Mouse (Mus musculus): ENCODE results near the gene Angpt4.

Angpt4 gene

DNA sequence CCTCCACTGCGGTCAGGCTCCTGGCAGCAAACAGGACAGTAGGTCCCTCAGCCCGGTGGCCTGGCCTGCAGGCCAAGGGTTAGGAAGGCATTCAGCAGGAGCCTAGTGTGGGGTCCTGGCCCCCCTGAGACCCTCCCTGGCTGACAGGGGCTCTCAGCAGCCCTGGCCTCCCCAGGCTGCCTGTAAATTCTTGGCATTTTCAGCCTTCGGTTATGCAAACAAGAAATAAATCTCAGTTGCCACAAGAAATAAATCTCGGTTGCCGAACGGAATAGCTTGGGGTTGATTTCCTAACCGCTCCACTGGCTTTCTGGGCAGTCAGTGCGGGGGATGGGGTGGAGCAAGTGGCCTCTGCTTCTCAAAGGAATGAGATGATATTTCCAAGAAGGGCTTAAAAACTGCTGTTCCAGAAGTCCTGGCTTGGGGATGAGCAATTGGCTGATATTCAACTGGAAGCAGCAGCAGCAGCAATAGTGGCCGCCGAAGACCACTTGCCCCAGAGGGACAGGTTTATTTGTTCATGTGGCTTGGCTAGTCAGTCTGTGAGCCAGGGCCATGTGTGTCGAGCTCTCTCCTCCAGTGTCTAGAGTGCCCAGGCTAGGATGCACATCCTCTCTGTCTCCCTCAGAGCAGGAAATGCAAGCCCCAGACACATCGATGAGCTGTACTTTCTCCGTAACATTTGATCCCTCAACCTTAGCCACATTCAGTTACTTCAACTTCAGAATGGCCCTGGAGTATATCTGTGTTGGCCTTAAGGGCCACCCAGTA, 5.2 kb downstream of the Angpt4 start:
- DNase-seq = no peak

DNA sequence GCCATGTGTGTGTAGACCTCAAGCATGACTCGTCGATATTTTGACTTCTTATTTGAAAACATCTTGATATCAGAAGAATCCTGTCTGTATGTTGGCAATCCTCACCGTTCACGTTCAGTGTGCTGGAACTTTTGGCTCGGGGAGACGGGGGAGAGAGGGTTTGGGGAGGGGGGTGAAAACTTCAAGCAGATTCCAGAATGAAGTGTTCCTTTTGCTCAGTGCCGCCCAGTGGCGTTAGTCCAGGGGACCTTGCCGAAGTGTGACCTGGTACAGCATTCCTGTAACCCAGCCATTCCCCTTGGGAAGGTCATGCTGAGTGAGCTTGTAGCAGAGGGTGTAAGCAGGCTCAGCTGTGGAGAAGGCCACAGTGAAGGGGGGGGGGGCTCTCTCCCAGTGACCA, 8.1 kb downstream of the Angpt4 start:
- DNase-seq = no peak

DNA sequence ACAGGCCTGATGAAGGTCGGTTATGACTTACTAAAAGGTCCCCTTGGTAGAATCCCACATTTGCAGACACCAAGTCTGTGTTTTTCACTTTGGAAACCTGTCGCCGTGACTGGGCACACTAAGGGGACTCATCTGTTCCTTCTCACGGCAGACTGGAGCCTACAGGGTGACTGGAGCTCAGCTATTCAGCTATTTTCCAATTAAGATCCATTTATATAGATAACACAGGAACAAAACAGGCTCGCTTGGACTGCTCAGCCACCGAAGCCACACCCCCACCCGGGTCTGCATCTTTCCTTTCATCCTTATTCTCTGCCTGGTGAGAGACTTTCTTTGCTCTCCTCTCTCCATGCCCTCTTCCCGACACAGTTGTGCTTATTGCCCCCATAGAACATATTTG, 10.1 kb downstream of the Angpt4 start:
- no peak for DNase-seq

DNA sequence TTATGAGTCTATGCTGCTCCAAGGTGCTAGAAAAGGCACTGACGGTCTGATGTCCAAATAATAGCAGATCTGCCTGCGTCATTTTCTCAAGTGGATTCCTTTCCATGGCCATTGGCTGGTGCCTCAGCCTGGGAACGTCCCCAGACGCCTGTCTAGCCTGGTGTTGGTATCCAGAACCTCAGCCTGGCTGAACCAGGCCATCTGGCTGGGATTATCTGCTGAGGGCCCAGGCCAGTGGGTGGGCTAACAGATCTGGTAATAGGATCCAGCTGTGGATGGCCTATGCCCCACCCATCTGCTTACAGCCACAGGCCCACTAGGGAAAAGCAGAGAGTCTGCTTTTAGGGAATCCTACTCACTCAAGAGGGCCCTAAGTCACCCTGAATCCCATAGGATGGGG, 10.6 kb downstream of the Angpt4 start:
- DNase-seq = no peak

DNA sequence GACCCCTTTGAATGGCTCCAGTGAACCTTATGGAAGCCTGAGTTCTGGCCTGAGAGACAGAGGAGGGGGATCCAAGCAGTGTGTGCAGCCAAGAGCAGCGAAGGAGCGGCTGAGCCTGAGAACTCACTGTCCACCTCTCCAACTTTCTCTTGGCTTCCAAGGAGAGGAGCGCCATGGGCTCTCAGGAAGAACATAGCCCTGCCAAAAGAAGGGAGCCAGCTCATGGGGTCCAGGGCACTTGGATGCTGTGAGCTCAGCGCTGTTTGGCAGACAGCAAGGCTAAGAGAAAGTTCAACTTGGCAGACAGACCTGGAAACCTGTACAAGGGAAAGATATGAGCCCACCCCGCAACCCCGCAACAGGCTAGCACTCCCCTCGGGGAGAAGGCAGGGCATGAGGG, 13.3 kb downstream of the Angpt4 start:
- no peak for DNase-seq

DNA sequence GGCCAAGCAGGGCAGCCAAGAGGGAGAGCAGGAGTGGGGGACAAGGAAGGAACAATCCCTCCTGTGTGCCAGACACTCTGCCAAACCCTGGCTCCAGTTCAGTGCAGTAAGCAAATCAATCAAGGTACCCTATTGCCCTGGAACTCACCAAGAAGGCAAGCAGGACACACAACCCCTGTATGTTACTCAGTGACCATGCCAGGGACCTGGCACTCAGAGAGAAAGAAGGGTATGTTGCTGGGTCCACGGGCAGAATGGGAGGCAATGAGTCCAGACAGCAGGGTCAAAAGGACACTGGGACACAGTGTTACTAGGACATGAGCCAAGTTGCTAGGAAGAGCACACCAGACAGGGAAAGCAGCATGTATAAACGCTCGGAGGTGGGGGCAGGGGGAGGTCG, 14.7 kb downstream of the Angpt4 start:
- no peak for DNase-seq

DNA sequence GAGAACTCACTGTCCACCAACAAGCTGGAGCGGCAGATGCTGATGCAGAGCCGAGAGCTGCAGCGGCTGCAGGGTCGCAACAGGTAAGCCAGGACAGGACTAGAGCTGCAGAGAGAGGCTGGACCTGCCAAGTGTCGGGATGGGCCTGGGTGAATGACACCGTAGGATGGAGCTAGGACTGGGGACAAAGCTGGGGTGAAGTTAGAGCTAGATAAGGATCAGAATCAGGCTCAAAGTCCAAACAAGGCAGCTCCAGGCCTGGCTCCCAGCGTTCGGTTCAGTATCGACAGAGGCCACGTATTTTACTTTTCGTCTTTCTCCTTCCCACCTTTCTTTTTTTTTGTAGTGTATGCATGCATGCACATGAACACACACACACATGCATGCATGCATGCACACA, 16.1 kb downstream of the Angpt4 start:
- DNase-seq = no peak

DNA sequence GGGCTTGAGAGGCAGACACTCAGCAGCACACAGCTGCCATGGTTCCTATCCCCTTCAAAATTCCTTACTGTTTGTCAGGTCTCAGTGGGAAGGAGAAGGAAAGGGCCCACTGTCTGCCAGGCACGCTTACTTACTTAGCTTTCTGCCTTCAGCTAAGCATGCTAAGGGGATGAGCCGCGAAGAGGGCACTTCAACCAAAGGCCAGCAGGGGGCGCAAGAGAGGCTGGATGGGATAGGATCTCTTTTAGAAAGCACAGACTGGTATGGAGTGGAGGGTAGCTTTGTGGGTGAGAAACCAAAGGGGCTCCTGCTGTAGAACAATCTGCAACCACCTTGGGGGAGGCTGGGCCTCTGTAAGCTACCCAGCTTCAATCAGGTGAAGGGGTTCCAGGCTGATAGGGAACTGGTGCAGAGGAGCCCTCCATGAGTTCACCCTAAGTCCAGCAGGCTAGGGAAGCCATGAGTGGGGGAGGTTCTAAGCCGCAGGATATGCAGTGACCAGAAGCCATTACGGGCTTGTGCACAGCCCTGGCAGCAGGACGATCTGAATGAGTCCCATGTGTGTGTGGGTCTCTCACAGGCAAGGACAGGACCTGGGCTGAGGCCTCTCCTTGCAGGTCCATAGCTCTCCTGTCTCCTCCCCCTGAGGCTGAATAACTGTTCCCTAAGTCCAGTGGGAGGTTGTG, 19.5 kb downstream of the Angpt4 start:
- peak; percentile 83 to 89 for DNase-seq

DNA sequence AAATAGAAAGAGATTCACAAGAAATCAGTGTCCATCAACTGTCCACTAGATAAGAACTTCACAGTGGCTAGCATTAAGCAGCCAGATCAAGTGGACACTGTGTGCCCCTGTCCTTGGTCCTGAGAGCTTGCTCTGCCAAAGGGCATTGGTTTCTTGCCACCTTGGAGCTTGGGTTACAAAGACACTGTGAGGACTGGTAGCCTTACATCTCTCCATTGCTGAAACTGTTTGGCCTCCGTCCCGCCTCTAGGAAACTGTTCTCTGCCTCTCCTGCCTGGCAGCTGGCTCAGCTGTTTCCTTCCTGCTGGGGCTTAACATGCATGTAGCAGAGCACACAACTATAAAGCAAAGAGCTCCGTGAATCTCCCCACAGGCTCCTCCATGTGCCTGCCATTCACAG, 26.9 kb downstream of the Angpt4 start:
- peak; percentile 36 to 52 for DNase-seq

DNA sequence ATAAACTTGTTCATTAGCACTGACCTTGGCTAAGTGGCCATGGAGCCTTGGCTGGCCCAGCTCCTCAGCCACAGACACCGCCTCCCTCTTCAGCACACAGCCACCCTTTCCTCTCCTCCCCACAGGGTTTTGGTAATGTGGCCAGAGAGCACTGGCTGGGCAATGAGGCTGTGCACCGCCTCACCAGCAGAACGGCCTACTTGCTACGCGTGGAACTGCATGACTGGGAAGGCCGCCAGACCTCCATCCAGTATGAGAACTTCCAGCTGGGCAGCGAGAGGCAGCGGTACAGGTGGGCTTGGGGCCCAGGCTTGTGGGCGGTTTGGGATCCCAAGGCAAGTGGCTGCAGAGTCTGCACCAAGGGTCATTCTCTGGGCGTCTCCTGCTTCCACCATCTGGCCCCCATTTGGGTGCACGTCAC, 27.8 kb downstream of the Angpt4 start:
- DNase-seq = peak; percentile 7 to 24

DNA sequence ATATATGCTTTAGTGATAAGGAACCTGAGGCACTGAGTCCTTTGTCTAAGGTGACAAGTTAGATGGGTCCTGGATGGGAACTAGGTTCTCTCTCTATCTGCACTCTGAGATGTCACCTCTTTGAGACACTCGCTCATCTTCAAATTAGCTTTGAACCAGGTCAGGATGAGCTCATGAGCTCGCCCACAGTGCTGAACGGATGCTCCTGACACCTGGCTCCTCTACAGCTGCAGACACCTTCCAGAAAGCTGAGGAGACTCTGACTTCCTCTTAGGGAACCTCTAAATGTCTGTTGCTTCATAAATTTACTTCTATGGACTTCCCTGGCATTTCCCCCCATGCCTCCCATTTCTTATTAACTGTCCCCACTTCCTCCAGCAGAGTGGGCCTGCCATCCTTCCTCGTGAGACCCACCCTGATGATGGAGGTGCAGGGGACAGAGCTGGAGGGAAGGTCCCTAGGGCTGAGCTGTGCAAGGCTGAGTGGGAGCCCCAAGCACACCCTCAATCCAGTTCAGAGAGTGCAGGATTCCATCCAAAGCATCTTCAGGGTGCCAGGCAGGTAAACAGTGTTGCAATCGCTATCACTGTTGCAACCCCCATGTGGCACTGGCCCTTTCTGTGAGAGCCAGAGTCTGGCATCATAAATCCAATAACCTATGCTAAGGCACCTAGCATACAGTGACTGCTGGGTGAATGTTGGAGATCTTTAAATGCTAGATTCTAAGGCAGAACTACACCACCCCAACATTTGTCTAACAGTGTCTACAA, 28.8 kb downstream of the Angpt4 start:
- DNase-seq = peak; percentile 33 to 62

DNA sequence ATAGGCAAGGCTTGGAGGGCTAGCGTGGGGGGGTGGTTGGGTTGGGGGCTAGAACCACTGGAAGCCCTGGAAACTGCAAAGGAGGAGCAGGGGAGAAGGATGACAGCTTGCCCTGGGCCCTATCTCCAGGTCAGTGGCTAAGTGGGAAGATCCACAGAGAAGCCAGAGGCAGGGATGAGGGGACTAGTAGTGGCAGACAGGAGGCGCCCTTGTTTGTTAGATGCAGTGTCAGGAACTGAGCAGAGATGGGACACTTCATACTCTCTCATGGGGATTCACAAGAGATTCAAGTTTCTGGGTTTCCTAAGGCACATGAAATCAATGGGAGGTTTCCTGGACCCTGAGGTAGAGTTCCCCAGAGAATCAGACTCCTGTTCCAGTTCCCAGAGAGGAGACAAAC, 30.3 kb downstream of the Angpt4 start:
- peak; percentile 24 to 34 for DNase-seq

DNA sequence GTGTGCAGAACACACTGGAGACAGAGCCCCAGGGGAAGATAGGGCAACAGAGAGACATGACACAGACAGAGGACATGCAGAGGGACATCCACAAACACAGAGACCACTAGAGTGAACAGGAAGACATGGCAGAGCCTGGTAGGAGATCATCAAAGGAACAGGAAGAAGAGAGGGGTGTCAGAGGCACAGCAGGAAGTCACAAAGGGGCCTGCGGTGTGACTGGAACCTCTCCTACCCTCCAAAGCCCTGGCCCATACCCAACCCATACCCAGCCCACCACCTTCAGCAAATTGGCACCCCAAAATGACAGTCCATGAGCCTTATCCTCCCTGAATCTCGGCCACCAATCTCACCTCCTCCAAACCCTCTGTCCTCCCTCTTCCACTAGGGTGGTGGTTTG, 33.1 kb downstream of the Angpt4 start:
- DNase-seq = peak; percentile 52 to 58

DNA sequence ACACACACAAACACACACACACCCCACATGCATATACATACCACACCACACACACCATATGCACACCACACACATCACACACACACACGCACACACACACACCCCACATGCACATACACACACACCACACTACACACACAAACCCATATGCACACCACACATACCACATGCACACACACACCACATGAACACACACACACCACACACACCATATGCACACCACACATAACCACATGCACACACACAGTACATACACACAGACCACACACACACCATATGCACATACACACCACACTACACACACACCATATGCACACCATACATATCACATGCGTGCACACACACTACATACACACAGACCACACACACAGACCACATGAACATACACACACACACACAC, 36.6 kb downstream of the Angpt4 start:
- DNase-seq = no peak

DNA sequence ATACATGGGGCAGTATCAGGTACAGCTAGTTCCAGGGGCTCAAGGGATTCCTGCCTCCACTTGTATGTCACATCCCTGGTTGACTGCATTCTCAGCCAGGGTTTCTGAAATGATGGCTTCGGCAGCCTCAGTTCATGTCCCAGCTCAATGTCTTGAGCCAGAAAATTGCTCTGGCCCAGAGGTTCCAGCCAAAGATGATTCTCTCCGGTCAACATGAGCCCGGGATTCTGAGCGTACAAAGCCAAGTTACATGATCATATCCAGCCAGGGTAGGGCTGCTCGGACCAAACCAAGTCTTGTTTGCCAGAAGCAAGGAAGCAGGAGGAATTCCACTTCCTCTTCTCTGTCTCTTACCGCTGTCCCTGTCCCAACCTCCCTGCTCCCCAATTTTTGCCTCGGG, 37.3 kb downstream of the Angpt4 start:
- no peak for DNase-seq

DNA sequence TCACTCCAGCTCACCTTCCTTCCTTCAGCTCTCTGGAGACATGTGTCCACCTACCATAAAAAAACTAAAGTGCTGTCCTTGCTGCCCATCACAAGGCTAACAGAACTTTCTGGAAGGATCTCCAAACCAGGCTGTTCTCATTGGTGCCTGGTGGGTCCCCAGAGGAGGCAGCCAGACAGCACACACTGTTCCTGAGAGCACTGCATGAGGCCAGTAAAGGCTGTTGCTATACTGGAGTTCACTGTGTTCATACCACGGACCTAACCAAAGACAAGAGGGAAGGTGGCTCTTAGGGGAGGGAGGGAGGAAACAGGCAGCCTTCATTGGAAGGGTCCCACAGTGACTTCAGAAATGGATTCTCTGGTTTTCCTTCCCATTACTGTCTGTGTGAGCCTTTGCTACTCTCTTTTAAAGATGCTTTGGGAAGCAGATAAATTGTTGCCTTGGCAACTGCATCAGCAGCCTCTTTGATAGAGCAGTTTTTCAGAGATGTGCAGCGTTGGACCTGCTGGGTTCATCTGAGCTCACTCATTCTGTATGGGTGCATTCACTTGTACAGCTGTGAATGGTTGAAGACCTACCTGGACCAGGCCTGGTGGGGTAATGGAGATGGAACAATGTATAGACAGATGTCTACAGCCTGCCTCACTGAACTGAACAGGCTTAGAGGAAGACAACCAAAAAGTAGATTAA, 38.2 kb downstream of the Angpt4 start:
- DNase-seq = no peak

DNA sequence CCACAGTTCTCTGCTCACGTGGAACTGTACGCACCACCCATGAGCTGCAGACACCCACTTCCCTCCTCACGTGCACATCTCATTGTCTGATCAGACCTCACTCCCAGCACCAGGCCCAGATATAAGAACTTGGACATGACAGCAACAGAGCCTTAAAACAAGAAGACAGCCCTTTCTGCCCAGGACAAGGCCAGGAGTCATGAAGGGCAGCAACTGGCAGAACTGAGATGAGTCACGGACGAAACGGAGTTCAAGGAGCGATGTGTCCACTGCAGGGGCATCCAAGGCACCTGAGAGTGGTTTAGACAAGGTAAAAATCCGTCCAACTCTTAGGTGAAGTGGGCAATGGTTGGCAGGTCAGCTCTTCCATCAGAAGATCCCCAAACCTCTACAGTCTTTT, 42.7 kb downstream of the Angpt4 start:
- no peak for DNase-seq

DNA sequence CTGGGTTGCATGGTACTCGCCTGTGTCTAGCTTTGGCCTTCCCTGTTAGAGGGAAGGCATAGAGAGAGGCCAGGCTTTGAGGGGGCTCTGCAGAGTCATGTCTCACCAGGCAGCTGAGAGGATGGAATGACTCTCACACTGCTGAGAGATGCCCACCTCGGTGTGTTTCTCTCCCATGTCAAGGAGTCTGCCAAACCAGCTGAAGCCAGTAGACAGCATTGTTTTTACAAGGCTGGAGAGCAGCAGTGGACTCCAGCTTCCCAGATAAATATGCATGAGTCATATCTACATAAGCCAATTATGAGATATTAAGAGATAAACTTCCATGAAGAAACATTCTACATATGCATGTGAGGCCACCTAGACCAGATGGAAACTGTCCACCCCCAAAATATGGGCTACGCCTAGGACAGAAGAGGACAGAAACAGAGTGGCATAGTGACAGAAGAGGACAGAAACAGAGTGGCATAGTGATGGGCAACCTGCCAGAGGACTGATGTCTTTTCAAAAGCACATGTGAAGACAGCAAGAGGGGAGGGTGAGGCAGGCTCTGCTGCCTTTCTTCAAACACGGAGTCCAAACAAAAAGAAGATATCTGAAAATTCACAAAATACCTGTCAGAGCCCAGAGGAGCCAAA, 45.6 kb downstream of the Angpt4 start:
- no peak for DNase-seq

DNA sequence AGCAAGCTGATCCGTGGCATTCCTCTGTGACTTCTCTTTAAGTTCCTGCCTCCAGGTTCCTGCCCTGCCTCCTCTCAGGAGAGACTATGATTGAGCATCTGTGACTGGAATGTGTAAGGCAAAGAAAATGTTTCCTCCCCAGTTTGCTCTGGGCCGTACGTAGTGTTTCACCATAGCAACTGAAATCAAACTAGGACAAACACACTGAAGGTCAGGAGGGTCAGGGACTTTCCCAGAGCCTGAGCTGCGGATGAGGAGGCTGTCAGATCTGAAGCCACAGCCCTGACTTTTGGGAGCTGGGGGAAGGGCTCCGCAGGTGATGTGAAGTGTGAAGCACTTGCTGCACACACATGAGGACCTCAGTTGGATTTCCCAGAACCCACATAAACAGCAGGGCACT, 48.3 kb downstream of the Angpt4 start:
- DNase-seq = no peak

DNA sequence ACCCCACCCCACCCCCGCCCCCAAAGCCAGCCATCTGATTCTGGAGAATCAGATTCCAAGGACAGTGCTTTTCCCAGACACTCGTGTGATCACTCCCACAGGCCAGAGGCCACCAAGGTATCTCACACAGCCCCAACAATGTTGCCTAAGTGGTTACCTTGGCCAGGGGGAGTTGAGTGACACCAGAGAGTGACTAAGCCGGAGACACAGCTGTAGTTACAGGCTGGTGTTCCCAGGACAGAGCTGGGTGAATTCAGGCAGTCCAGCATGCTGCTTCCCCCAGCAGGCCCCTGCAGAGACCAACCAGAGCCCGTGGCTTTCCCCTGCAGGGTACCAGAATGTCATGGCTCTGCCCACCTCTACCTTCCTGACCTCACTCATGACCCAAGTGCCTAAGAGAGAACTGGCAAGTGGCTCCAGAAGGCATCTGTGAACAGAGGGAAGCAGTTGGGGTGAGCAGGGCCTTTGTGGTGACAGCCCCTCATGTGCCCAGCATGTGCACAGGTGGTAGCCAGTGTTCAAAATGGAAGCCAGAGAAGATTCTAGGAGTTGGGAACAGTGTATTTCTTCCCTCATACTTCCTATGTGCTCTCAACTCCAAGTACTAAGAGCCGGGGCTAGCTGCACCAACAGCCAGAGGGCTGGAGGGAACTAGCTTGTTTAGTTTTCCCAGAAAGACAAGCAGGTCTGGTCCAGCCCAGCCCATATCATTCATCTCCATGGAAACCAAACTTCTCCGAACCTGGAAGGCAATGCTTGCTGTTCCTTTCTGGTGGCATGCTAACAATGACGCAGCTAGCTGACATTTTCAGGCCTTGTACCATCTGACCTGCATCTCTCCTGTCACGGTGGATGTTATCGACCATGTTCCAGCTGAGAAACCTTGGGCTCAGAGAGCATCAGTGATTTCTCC, 50.5 kb downstream of the Angpt4 start:
- DNase-seq = no peak

DNA sequence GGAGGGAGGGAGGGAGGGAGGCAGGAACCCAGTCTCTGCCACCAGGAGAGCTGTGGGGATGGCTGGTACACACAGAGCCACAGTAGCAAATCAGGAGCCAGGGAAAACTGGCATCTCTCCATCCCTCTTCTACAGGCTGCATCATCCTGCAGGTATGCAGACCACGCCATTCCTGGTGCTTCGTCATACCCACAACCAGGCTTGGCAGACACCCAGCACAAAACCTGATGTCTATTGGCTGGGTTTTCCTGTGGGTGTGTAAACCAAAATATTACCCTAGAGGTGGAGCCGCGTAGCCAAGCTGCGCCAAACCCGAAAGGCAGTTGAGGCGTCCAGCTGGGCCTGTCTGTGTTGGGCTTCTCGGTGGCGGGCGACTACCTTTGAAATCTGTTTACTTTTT, 51.5 kb downstream of the Angpt4 start:
- DNase-seq = no peak

DNA sequence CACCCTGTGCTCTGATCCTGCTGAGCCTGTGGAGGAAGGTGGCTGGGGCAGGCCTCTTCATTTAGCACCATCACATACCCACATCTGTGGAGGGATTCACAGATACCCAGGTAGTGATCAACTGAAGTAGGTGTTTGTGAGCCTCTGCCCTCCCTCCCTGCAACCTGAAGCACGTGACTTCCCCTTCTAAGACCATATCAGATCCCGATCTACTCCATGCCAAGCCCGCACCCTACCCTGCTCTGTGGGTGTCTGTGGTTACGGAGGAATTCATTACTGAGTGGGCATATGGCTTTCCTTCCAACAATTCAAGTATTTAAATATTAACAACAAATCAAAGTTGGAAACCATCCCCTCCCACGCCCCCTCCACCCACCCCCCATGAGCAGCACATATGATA, 52.3 kb downstream of the Angpt4 start:
- DNase-seq = no peak

All from thymus, postnatal 36 days (tissue).